Mouse (Mus musculus) liver, adult 2 months (tissue): ENCODE measurements around the gene Elp5. TPM values are rescaled to one million over a fixed set of nuclear protein-coding genes. Genes with fewer than 3 reads are reported as not detected.

Source experiments
- DNase-seq: peaks from one replicate; pipeline ENCODE4 v3.0.0-alpha.2; 2011; ENCODE audit warnings: low read depth, low spot score; ENCODE audit errors: extremely low read depth
- H3K27ac ChIP-seq: fragments of 200-500 bp; replicated peaks from 2 replicates; pipeline ENCODE4 v1.5.1; 2012; ENCODE audit warnings: low read depth, mild to moderate bottlenecking, control low read depth, inconsistent platforms, low read length; ENCODE audit not compliant: insufficient read depth
- H3K27me3 ChIP-seq: fragments of 200-500 bp; 2 replicates; pipeline ENCODE4 v1.6.1; 2012; ENCODE audit warnings: mild to moderate bottlenecking, moderate library complexity, low read length, inconsistent platforms; ENCODE audit not compliant: control insufficient read depth, insufficient read depth
- H3K36me3 ChIP-seq: fragments of 200-500 bp; 2 replicates; pipeline ENCODE4 v1.6.1; 2012; ENCODE audit warnings: low read length, inconsistent platforms; ENCODE audit not compliant: control insufficient read depth, insufficient read depth
- H3K4me1 ChIP-seq: fragments of 200-500 bp; 2 replicates; pipeline ENCODE4 v1.6.1; 2011; ENCODE audit warnings: low read length; ENCODE audit not compliant: control insufficient read depth, insufficient read depth
- H3K4me3 ChIP-seq: fragments of 200-500 bp; 2 replicates; pipeline ENCODE4 v1.5.1; 2011; ENCODE audit warnings: low read depth, mild to moderate bottlenecking, control low read depth, low read length, moderate library complexity; ENCODE audit not compliant: insufficient read depth
- H3K79me2 ChIP-seq: fragments of 200-500 bp; 2 replicates; pipeline ENCODE4 v1.6.1; 2012; ENCODE audit warnings: inconsistent platforms, mild to moderate bottlenecking, low read length, moderate library complexity; ENCODE audit not compliant: control insufficient read depth, insufficient read depth
- H3K9ac ChIP-seq: fragments of 200-500 bp; 2 replicates; pipeline ENCODE4 v1.6.1; 2012; ENCODE audit warnings: low read depth, mild to moderate bottlenecking, control low read depth, inconsistent platforms, low read length
- CTCF ChIP-seq: fragments of 200-500 bp; IDR thresholded peaks from 2 replicates; pipeline ENCODE4 v1.5.1; 2011; ENCODE audit warnings: low read depth, low read length, control low read depth
- POLR2A ChIP-seq: fragments of 200-500 bp; IDR thresholded peaks from 2 replicates; pipeline ENCODE4 v1.6.1; 2011; ENCODE audit warnings: low read length, control low read depth; ENCODE audit not compliant: insufficient read depth; ENCODE audit errors: extremely low read depth
- WGBS: fragments of 180-500 bp; shearing (Covaris S2); methylation state at CpG from one replicate; pipeline ENCODE4 v1.1.7; 2018; 5-methylcytosine and 5-hydroxymethylcytosine counted together
- polyA plus RNA-seq: library from polyadenylated mRNA; depleted of rRNA; stranded (reverse); fragments of >200 nt; gene quantifications from 2 replicates; pipeline ENCODE4 v1.2.3, GENCODE M21; 2012
- total RNA-seq: library from RNA; depleted of rRNA; stranded (reverse); fragments of >200 nt; gene quantifications from 2 replicates; pipeline ENCODE4 v1.2.3, GENCODE M21; 2014

The Elp5 gene
- total and polyA plus RNA-seq, 2 experiments, result 19.5 to 30.8 TPM

GRCm38 (mm10) chr11:69940962-69941361, 41.4 kb downstream of the Elp5 start:
- Histone ChIP-seq H3K27me3 (peaks cover 5% of the 10 kb centered on the region), H3K36me3 (no peaks in the 10 kb centered on the region), H3K27ac (no peak overlapping the region), H3K4me3 (no peak overlapping the region), H3K9ac (no peak overlapping the region), H3K79me2 (no peaks in the 10 kb centered on the region), H3K4me1 (no peaks in the 10 kb centered on the region)
- TF ChIP-seq POLR2A (no peak), CTCF (no peak)
- no peak for DNase-seq
- 91% methylated on average over 4 of the region's 4 CpGs for WGBS

GRCm38 (mm10) chr11:69939731-69940130, 42.6 kb downstream of the Elp5 start:
- peaks cover 14% of the 10 kb centered on the region for H3K27me3 ChIP-seq
- no peak overlapping the region for H3K9ac ChIP-seq
- no peak overlapping the region for H3K27ac ChIP-seq
- H3K4me1 ChIP-seq, result peaks cover 3% of the 10 kb centered on the region
- H3K36me3 ChIP-seq, result no peaks in the 10 kb centered on the region
- no peak overlapping the region for H3K4me3 ChIP-seq
- DNase-seq, result no peak
- 91% methylated on average over 17 of the region's 17 CpGs for WGBS
- H3K79me2 ChIP-seq, result no peaks in the 10 kb centered on the region
- no peak for TF ChIP-seq POLR2A
- TF ChIP-seq CTCF, result no peak

- DNase-seq, result no peak
- TF ChIP-seq CTCF (no peak), POLR2A (no peak)
- Histone ChIP-seq H3K4me1 (peaks cover 5% of the 10 kb centered on the region), H3K9ac (no peak overlapping the region), H3K27ac (no peak overlapping the region), H3K4me3 (no peak overlapping the region), H3K79me2 (no peaks in the 10 kb centered on the region), H3K27me3 (peaks cover 14% of the 10 kb centered on the region), H3K36me3 (no peaks in the 10 kb centered on the region)
- WGBS, result 64% methylated on average over 5 of the region's 5 CpGs
Observed at GRCm38 (mm10) chr11:69939181-69939580, 43.1 kb downstream of the Elp5 start.

GRCm38 (mm10) chr11:69938401-69938979, 43.8 kb downstream of the Elp5 start:
- no peaks in the 10 kb centered on the region for H3K36me3 ChIP-seq
- H3K9ac ChIP-seq, result no peak overlapping the region
- no peak for TF ChIP-seq CTCF
- TF ChIP-seq POLR2A, result no peak
- H3K4me3 ChIP-seq, result no peak overlapping the region
- no peak overlapping the region for H3K27ac ChIP-seq
- DNase-seq, result no peak
- peaks cover 5% of the 10 kb centered on the region for H3K4me1 ChIP-seq
- 52% methylated on average over 9 of the region's 9 CpGs for WGBS
- H3K79me2 ChIP-seq, result no peaks in the 10 kb centered on the region
- peaks cover 14% of the 10 kb centered on the region for H3K27me3 ChIP-seq

- Histone ChIP-seq H3K79me2 (no peaks in the 10 kb centered on the region), H3K4me1 (peaks cover 5% of the 10 kb centered on the region), H3K9ac (no peak overlapping the region), H3K4me3 (no peak overlapping the region), H3K36me3 (no peaks in the 10 kb centered on the region), H3K27me3 (peaks cover 14% of the 10 kb centered on the region), H3K27ac (no peak overlapping the region)
- no peak for DNase-seq
- 82% methylated on average over 5 of the region's 5 CpGs for WGBS
- no peak for TF ChIP-seq POLR2A
- TF ChIP-seq CTCF, result no peak
Observed at GRCm38 (mm10) chr11:69937834-69938233, 44.5 kb downstream of the Elp5 start.

GRCm38 (mm10) chr11:69937385-69937784, 44.9 kb downstream of the Elp5 start:
- Histone ChIP-seq H3K79me2 (no peaks in the 10 kb centered on the region), H3K4me3 (no peak overlapping the region), H3K27ac (no peak overlapping the region), H3K36me3 (no peaks in the 10 kb centered on the region), H3K9ac (no peak overlapping the region), H3K27me3 (peaks cover 14% of the 10 kb centered on the region), H3K4me1 (peaks cover 5% of the 10 kb centered on the region)
- no peak for DNase-seq
- WGBS, result 68% methylated on average over 4 of the region's 4 CpGs
- no peak for TF ChIP-seq CTCF
- TF ChIP-seq POLR2A, result no peak
